Mouse (Mus musculus) heart, embryonic 12.5 days (tissue): ENCODE data around the gene Galnt17. TPM values are rescaled to one million over a fixed set of nuclear protein-coding genes. Genes with fewer than 3 reads are reported as not detected.

Source experiments
- ATAC-seq: fragments of 200-750 bp; cut with Nextera tagmentation; 2 replicates; pipeline ENCODE4 v1.8.0; 2017; ENCODE audit warnings: moderate TSS enrichment, moderate library complexity; ENCODE audit not compliant: insufficient number of reproducible peaks, low FRiP score
- H3K27ac ChIP-seq: fragments of 300-500 bp; sonication (generic); 2 replicates; pipeline ENCODE4 v1.5.1; 2016; ENCODE audit warnings: mild to moderate bottlenecking, moderate library complexity; ENCODE audit not compliant: poor library complexity, severe bottlenecking
- H3K27me3 ChIP-seq: fragments of 300-500 bp; sonication (generic); replicated peaks from 2 replicates; pipeline ENCODE4 v1.6.1; 2016; ENCODE audit warnings: mild to moderate bottlenecking, moderate library complexity
- H3K36me3 ChIP-seq: fragments of 300-500 bp; sonication (generic); 2 replicates; pipeline ENCODE4 v1.6.1; 2016; ENCODE audit warnings: mild to moderate bottlenecking, moderate library complexity
- H3K4me1 ChIP-seq: fragments of 300-500 bp; sonication (generic); replicated peaks from 2 replicates; pipeline ENCODE4 v1.6.1; 2016; ENCODE audit warnings: mild to moderate bottlenecking
- H3K4me2 ChIP-seq: fragments of 300-500 bp; sonication (generic); 2 replicates; pipeline ENCODE4 v1.6.1; 2016; ENCODE audit warnings: mild to moderate bottlenecking, moderate library complexity
- H3K4me3 ChIP-seq: fragments of 300-500 bp; sonication (generic); 2 replicates; pipeline ENCODE4 v1.5.1; 2016; ENCODE audit warnings: mild to moderate bottlenecking
- H3K9ac ChIP-seq: fragments of 300-500 bp; sonication (generic); 2 replicates; pipeline ENCODE4 v1.6.1; 2016; ENCODE audit warnings: mild to moderate bottlenecking, moderate library complexity
- H3K9me3 ChIP-seq: fragments of 300-500 bp; sonication (generic); replicated peaks from 2 replicates; pipeline ENCODE4 v1.6.1; 2016; ENCODE audit warnings: mild to moderate bottlenecking, moderate library complexity
- WGBS: fragments of 180-500 bp; shearing (Covaris S2); methylation state at CpG from one replicate; pipeline ENCODE4 v1.1.7; 2016; 5-methylcytosine and 5-hydroxymethylcytosine counted together
- polyA plus RNA-seq: library from polyadenylated mRNA; unstranded; fragments of >200 nt; fragmentation: Nextera tagmentation; extraction: Ambion mirVana; gene quantifications from 2 replicates; pipeline ENCODE4 v1.2.1, GENCODE M21; 2016

Galnt17 gene
- polyA plus RNA-seq, 1 experiment from 2014 or later = 0.86 TPM

GRCm38 (mm10) chr5:131020936-131021335 is 287.4 kb downstream of the Galnt17 start:
- no peak for ATAC-seq

DNA sequence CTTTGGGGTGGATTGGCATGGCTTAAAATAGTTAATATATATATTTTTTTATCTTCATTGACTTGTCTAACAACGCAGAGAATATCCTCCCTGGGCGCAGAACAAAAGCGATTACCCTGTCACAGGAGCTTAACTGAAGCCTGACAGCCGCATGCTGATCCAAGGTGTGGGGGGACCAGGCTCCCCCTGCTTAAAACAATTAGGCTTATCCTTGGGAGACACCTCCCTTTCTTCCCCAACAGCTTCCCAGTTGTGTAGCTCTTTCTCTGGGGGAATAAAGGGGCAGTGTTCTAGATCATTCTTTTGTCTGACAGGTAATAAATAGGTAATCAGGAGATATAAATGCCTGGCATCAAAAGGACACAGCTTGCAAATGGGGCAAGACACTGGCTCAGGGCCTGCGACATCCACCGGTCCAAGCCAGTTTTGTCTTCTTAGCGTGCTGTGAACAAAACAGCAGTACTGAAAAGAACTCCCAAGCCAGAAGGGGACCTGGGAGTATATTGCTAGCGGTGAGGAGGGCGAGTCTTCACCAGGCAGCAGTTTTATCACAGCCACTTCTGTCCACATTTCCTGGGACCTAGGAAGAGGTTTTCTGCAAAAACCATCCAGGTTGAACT is 288.8 kb downstream of the Galnt17 start:
- Histone ChIP-seq H3K27me3 (no peaks in the 10 kb centered on the region), H3K9ac (no peak overlapping the region), H3K4me1 (no peaks in the 10 kb centered on the region), H3K4me2 (no peak overlapping the region), H3K36me3 (no peaks in the 10 kb centered on the region), H3K4me3 (no peak overlapping the region), H3K27ac (no peak overlapping the region), H3K9me3 (no peaks in the 10 kb centered on the region)
- ATAC-seq = no peak
- 60% methylated on average over 9 of the region's 9 CpGs for WGBS

More at GRCm38 (mm10) chr5:131020936-131021335, 287.4 kb downstream of the Galnt17 start:
- no peaks in the 10 kb centered on the region for H3K27me3 ChIP-seq
- H3K27ac ChIP-seq = no peak overlapping the region
- no peaks in the 10 kb centered on the region for H3K9me3 ChIP-seq
- H3K4me1 ChIP-seq = no peaks in the 10 kb centered on the region
- H3K36me3 ChIP-seq = no peaks in the 10 kb centered on the region
- no peak overlapping the region for H3K4me3 ChIP-seq
- H3K4me2 ChIP-seq = no peak overlapping the region
- 67% methylated on average over 5 of the region's 5 CpGs for WGBS
- no peak overlapping the region for H3K9ac ChIP-seq

DNA sequence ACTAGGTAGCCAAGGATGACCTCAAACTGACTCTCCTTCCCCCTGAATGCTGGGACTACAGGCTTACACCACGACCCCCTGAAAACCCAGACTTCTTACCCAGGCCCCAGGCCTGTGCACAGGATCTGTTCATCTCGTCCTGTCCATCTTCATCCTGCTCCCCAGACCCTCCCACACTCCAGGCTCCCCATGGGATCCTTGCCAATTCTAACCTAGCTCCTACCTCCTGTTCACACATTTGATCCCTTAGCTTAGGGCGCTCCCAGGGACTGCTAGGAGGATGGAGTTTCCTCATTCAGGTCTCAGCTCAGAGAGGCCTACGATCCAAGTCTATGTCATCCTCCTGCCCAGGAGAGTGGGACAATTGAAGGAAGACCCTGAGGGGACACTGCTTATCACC is 292.2 kb downstream of the Galnt17 start:
- no peak overlapping the region for H3K4me2 ChIP-seq
- WGBS = 62% methylated on average over 4 of the region's 4 CpGs
- H3K9ac ChIP-seq = no peak overlapping the region
- no peaks in the 10 kb centered on the region for H3K27me3 ChIP-seq
- no peaks in the 10 kb centered on the region for H3K4me1 ChIP-seq
- no peak overlapping the region for H3K27ac ChIP-seq
- no peaks in the 10 kb centered on the region for H3K36me3 ChIP-seq
- H3K4me3 ChIP-seq = no peak overlapping the region
- no peak for ATAC-seq
- no peaks in the 10 kb centered on the region for H3K9me3 ChIP-seq

- no peak for ATAC-seq
These were observed 293.0 kb downstream of the Galnt17 start for GRCm38 (mm10) chr5:131015341-131015740.

GRCm38 (mm10) chr5:131013816-131014215 is 294.5 kb downstream of the Galnt17 start:
- H3K4me2 ChIP-seq = no peak overlapping the region
- no peaks in the 10 kb centered on the region for H3K27me3 ChIP-seq
- H3K36me3 ChIP-seq = no peaks in the 10 kb centered on the region
- WGBS = 72% methylated on average over 7 of the region's 7 CpGs
- no peaks in the 10 kb centered on the region for H3K9me3 ChIP-seq
- no peak overlapping the region for H3K27ac ChIP-seq
- H3K4me1 ChIP-seq = no peaks in the 10 kb centered on the region
- H3K9ac ChIP-seq = no peak overlapping the region
- H3K4me3 ChIP-seq = no peak overlapping the region
- no peak for ATAC-seq

More at GRCm38 (mm10) chr5:131015341-131015740, 293.0 kb downstream of the Galnt17 start:
- 71% methylated on average over 9 of the region's 9 CpGs for WGBS
- Histone ChIP-seq H3K4me1 (no peaks in the 10 kb centered on the region), H3K4me3 (no peak overlapping the region), H3K4me2 (no peak overlapping the region), H3K27ac (no peak overlapping the region), H3K36me3 (no peaks in the 10 kb centered on the region), H3K27me3 (no peaks in the 10 kb centered on the region), H3K9me3 (no peaks in the 10 kb centered on the region), H3K9ac (no peak overlapping the region)

GRCm38 (mm10) chr5:131013101-131013500 is 295.2 kb downstream of the Galnt17 start:
- Histone ChIP-seq H3K4me2 (no peak overlapping the region), H3K36me3 (no peaks in the 10 kb centered on the region), H3K4me3 (no peak overlapping the region), H3K27ac (no peak overlapping the region), H3K9me3 (no peaks in the 10 kb centered on the region; the same call in 1 of the 2 replicates), H3K9ac (no peak overlapping the region), H3K4me1 (no peaks in the 10 kb centered on the region), H3K27me3 (no peaks in the 10 kb centered on the region)
- no peak for ATAC-seq
- WGBS = 61% methylated on average over 3 of the region's 3 CpGs

GRCm38 (mm10) chr5:131009510-131009909 is 298.8 kb downstream of the Galnt17 start:
- Histone ChIP-seq H3K36me3 (no peaks in the 10 kb centered on the region), H3K4me3 (no peak overlapping the region), H3K9me3 (peaks cover 2% of the 10 kb centered on the region), H3K4me1 (no peaks in the 10 kb centered on the region), H3K27ac (no peak overlapping the region), H3K4me2 (no peak overlapping the region), H3K9ac (no peak overlapping the region), H3K27me3 (no peaks in the 10 kb centered on the region)
- no peak for ATAC-seq
- WGBS = 44% methylated on average over 6 of the region's 6 CpGs

GRCm38 (mm10) chr5:131008507-131008906 is 299.8 kb downstream of the Galnt17 start:
- Histone ChIP-seq H3K9ac (no peak overlapping the region), H3K9me3 (peaks cover 3% of the 10 kb centered on the region), H3K4me2 (no peak overlapping the region), H3K4me1 (no peaks in the 10 kb centered on the region), H3K27ac (no peak overlapping the region), H3K36me3 (no peaks in the 10 kb centered on the region), H3K4me3 (no peak overlapping the region), H3K27me3 (no peaks in the 10 kb centered on the region)
- 87% methylated on average over 5 of the region's 5 CpGs for WGBS
- no peak for ATAC-seq

- H3K9ac ChIP-seq = no peak overlapping the region
- WGBS = 67% methylated on average over 3 of the region's 3 CpGs
These were observed 300.3 kb downstream of the Galnt17 start for GRCm38 (mm10) chr5:131007871-131008505.

GRCm38 (mm10) chr5:131007198-131007597 is 301.1 kb downstream of the Galnt17 start:
- Histone ChIP-seq H3K27me3 (no peaks in the 10 kb centered on the region), H3K4me2 (no peak overlapping the region), H3K4me1 (no peaks in the 10 kb centered on the region), H3K4me3 (no peak overlapping the region), H3K27ac (no peak overlapping the region), H3K36me3 (no peaks in the 10 kb centered on the region), H3K9me3 (peaks cover 3% of the 10 kb centered on the region), H3K9ac (no peak overlapping the region)
- ATAC-seq = no peak
- WGBS = 67% methylated on average over 7 of the region's 7 CpGs

More at GRCm38 (mm10) chr5:131007871-131008505, 300.3 kb downstream of the Galnt17 start:
- no peak overlapping the region for H3K4me3 ChIP-seq
- H3K9me3 ChIP-seq = peaks cover 3% of the 10 kb centered on the region
- H3K4me1 ChIP-seq = no peaks in the 10 kb centered on the region
- no peaks in the 10 kb centered on the region for H3K36me3 ChIP-seq
- no peak for ATAC-seq
- H3K4me2 ChIP-seq = no peak overlapping the region
- H3K27ac ChIP-seq = no peak overlapping the region
- no peaks in the 10 kb centered on the region for H3K27me3 ChIP-seq

GRCm38 (mm10) chr5:131006524-131006923 is 301.8 kb downstream of the Galnt17 start:
- Histone ChIP-seq H3K36me3 (no peaks in the 10 kb centered on the region), H3K9ac (no peak overlapping the region), H3K4me2 (no peak overlapping the region), H3K27me3 (no peaks in the 10 kb centered on the region), H3K4me3 (no peak overlapping the region), H3K9me3 (peaks cover 3% of the 10 kb centered on the region), H3K4me1 (no peaks in the 10 kb centered on the region), H3K27ac (no peak overlapping the region)
- WGBS = 77% methylated on average over 3 of the region's 3 CpGs
- no peak for ATAC-seq
